Mouse (Mus musculus) left cerebral cortex, adult 6 months (tissue): ENCODE measurements around the gene Emc7. TPM values are rescaled to one million over a fixed set of nuclear protein-coding genes. Genes with fewer than 3 reads are reported as not detected.

Experiments
- long read RNA-seq, 2 experiments: library from polyadenylated mRNA; unstranded; transcript quantifications; one replicate each; pipeline ENCODE4 v2.0.0; 2019 to 2020
- polyA plus RNA-seq: library from polyadenylated mRNA; unstranded; fragments of <200 nt; fragmentation: Nextera tagmentation; gene quantifications from 2 replicates; pipeline ENCODE4 v1.2.3, GENCODE M21; 2021

The Emc7 gene
- polyA plus RNA-seq = 39.7 and 50.1 TPM in 2 replicates
- long read RNA-seq, experiment 1, full-length matches to known transcripts = 284 of 326 reads
- long read RNA-seq, experiment 1, partial matches to known transcripts = 4 of 326 reads
- long read RNA-seq, experiment 1, other reads (novel, unspliced or antisense) = 38 of 326 reads
- long read RNA-seq, experiment 2, full-length matches to known transcripts = 222 of 292 reads
- long read RNA-seq, experiment 2, partial matches to known transcripts = 31 of 292 reads
- long read RNA-seq, experiment 2, other reads (novel, unspliced or antisense) = 39 of 292 reads

GRCm38 (mm10) chr2:112454862-112455564 lies at the start of gene Emc7:
Gene Emc7, plus strand, starts transcription at chr2:112454997.

GRCm38 (mm10) chr2:112480669-112481068 lies 25.9 kb downstream of the Emc7 start, which contains the start of gene Chrm5:
Gene Chrm5, minus strand, starts transcription at chr2:112480769.

GRCm38 (mm10) chr2:112492856-112493538 lies 38.2 kb downstream of the Emc7 start, which contains the start of gene Aven:
Gene Aven, plus strand, starts transcription at chr2:112492964.

Other genes starting within 250 kb of the Emc7 start
- 41.7 and 89.1 TPM in 2 replicates for gene Lpcat4, start 215.5 kb upstream of the Emc7 start, polyA plus RNA-seq
- gene Nutm1, start 195.7 kb upstream of the Emc7 start, polyA plus RNA-seq = 0.09 and 0.15 TPM in 2 replicates
- 289 TPM in 2 replicates for gene Nop10, start 193.1 kb upstream of the Emc7 start, polyA plus RNA-seq
- gene Slc12a6, start 189.2 kb upstream of the Emc7 start, polyA plus RNA-seq = 15.8 and 15.9 TPM in 2 replicates
- gene Gm21985, start 188.7 kb upstream of the Emc7 start, polyA plus RNA-seq = 0.29 TPM in 1 of 2 replicates, not detected in the other
- gene Emc4, start 87.0 kb upstream of the Emc7 start, polyA plus RNA-seq = 317 and 366 TPM in 2 replicates
- gene Katnbl1, start 75.8 kb upstream of the Emc7 start, polyA plus RNA-seq = 8.5 and 8.9 TPM in 2 replicates
- 0.41 and 0.58 TPM in 2 replicates for gene Chrm5, start 25.8 kb downstream of the Emc7 start, polyA plus RNA-seq
- 1.4 and 1.7 TPM in 2 replicates for gene Aven, start 38.0 kb downstream of the Emc7 start, polyA plus RNA-seq